Mouse (Mus musculus): ENCODE results near the gene Col12a1.
A peak's percentile ranks its signal among the peaks of the same experiment; 100 is the strongest.

Gene Col12a1

DNA sequence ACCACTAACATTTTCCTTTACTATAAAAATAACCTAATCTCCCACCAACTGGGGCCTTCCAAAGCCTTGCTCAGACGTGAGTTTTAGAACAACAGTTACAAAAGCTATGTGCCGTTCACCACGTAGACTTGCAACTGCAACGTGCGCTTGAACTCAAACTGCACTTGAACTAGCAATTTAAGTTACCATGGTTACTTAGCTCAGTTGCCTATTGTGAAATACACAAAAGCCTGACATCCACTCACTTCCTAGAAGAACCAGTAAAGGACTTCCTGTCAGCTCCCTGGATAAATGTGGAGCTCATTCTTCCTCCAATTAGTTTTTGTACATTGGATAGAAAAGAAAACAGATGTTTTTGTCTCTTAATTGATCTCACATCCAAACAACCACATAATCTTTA lies 112.9 kb downstream of the Col12a1 start:
- DNase-seq (ENCODE audit: low spot score in 2 of 2), result no peak

- no peak for DNase-seq (ENCODE audit: low spot score in 2 of 2)
Observed at GRCm38 (mm10) chr9:79604546-79604945, 114.1 kb downstream of the Col12a1 start.

GRCm38 (mm10) chr9:79603448-79603847 lies 115.2 kb downstream of the Col12a1 start:
- DNase-seq (ENCODE audit: low spot score in 2 of 2), result no peak

DNA sequence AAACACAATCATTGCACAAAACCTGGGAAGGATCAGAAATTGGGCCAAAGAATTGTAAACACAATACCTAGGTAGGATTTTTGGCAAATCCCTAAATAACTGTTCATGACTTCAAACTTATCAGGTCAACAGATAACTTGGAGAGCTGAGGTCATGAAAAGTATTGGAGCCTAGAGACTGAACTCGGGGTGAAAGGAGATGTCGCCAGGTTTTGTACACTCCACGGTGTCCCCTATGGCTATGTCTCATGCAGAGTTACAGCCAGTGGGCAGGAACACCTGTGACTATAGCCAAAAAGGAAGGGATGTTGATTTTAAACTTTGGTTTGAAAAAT lies 118.4 kb downstream of the Col12a1 start:
- no peak for DNase-seq (ENCODE audit: low spot score in 2 of 2)

DNA sequence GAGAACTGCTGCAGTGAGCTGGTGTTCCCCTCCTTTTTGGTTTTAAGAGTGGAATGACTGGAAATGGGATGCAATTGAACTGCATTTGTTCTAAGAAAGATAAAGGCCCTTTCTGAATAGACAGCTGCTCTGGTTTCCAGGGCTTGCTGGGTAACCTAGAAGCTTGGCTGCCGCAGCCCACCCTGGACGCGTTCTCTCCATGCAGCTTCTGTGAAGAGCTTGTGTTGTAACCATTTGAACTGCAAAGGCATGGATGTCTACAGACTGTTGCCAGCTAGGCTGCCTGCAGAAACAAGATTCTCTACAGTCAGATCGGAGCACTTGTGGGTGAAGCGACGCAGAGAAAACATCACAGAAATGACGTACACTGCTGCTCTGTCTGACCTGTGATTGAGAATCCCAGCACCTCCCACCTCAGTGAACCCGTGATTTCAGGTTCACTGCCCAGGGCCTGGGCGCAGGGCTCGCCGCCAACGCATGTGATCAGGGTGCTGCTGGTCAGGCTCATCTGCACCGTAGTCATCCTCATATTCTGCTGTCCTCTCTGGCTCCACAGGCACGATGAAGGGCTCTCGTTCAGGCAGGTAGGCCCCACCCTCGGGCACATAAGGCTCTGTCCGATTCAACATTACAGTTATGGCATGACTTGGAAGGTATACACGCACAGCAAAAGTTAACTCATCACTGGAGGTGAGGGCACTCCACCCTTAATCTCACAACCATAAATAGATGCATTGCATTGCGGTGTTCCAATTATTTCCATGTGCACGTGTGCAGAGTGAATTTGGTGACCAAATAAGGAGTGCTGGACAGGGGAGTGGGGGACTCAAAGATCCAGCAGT lies 119.0 kb downstream of the Col12a1 start:
- no peak for DNase-seq (ENCODE audit: low spot score in 2 of 2)

GRCm38 (mm10) chr9:79598578-79598977 lies 120.1 kb downstream of the Col12a1 start:
- no peak for DNase-seq (ENCODE audit: low spot score in 2 of 2)

GRCm38 (mm10) chr9:79586415-79587195 lies 132.0 kb downstream of the Col12a1 start:
- no peak for DNase-seq (ENCODE audit: low spot score in 2 of 2)

DNA sequence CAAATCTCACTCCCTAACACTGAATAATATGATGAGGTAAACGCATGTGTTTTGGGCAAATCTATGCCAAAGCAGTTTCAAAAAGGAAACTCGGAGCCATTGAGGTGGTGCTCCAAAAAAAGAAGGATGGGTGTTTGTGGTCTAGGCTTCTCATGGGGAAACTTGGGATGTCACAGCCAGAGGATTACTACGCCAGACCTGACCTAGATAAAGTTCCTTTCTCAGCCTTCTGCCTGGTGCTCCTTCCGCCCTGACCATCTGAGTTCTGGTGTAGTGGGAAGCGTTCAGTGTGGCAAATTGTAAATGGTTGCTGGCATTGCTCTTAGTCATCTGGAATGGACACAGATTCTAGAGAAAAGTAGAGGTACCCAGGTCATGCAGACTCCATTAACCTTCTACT lies 151.8 kb downstream of the Col12a1 start:
- DNase-seq (ENCODE audit: low spot score in 2 of 2), result peak in 1 of 2 experiments; percentile 7

DNA sequence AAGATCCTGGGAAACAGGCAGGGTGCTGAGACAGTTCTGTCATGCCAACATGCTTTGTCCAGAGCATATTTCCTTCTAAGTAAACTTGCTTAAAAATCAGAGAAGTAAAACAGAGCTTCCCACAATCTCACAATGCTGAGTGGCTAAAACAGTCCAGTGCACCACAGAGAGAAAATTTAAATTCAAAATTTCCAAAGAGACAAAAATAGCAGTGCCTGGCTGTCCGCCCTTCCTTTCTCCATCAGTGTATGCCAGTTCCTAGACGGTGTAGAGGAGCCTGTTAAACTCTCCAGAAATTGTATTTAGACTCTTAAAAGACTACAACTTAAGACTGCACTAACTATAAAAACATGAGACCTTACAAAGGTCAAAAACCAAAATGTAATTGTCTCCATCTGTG lies 165.3 kb downstream of the Col12a1 start:
- DNase-seq (ENCODE audit: low spot score in 2 of 2), result peak; percentile 29 to 78
